Comparison of ENCODE assay signal across 20 mouse cellular contexts in the genomic region with DNA sequence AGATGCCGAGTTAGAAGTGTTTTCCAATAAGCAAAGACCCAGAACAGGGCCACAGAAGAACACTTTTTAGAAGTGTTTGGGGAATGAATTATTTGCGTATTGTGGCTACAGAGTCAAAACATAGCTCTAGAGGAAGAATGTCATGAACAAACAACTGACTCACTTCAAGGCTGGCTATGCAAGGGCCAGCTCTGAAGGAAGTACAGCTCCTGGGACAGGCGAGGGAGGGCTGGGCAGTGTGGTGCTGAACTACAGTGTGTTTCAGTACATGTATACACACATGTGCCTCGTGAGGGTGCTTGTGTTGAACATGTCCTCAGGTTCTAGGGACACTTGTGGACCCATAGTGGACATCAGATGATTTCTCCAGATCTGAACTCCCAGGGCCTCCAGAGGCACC. TPM values are rescaled to one million over a fixed set of nuclear protein-coding genes. Genes with fewer than 3 reads are reported as not detected.
DNase-seq lines count a peak whose midpoint lies in the region; ATAC-seq and TF ChIP-seq lines count a peak whose summit lies in the region.
"Had no signal": no experiment of that assay in that cellular context is flagged by ENCODE, and none has a peak within 500 bp of the region (broad histone marks: within the 10 kb centered on the region; RNA-seq: fewer than 3 reads in every experiment).

No protein-coding gene starts in this region.

- peaks cover 3% of the 10 kb centered on the region; the same call in 1 of the 2 replicates for H3K9me3 ChIP-seq in heart, embryonic 14.5 days (ENCODE audit: control insufficient read depth, low read length)
- no peaks in the 10 kb centered on the region for H3K9me3 ChIP-seq in lung, embryonic 15.5 days
- H3K9me3 ChIP-seq in stomach, postnatal 0 days (ENCODE audit: control insufficient read depth, low read length), result no peaks in the 10 kb centered on the region
- H3K9me3 ChIP-seq in midbrain, postnatal 0 days (ENCODE audit: low read length), result no peaks in the 10 kb centered on the region
- H3K9me3 ChIP-seq: G1E; neural tube, embryonic 12.5 days had no signal

- intact Hi-C loops in heart, postnatal 10 days (cut with DNase I), result no loop called here

- no peak for DNase-seq in heart, postnatal 10 days
- peak; percentile 24 for DNase-seq in urinary bladder, postnatal 14 days (ENCODE audit: low spot score)
- no peak for DNase-seq in urinary bladder, postnatal 25 days (ENCODE audit: low spot score)
- peak; percentile 36 for DNase-seq in stomach, postnatal 0 days (ENCODE audit: low spot score)
- DNase-seq in spleen, postnatal 4 days (ENCODE audit: low spot score in 2 of 2), result no peak
- no peak for DNase-seq in midbrain, postnatal 0 days (ENCODE audit: low spot score)
- DNase-seq: thymus, postnatal 4 days had no signal

- no peak overlapping the region for H3K4me3 ChIP-seq in heart, embryonic 14.5 days (ENCODE audit: control insufficient read depth in 1 of 2, insufficient read depth in 1 of 2, low read depth in 1 of 2, low read length in 2 of 2)
- no peak overlapping the region for H3K4me3 ChIP-seq in lung, embryonic 15.5 days
- no peak overlapping the region for H3K4me3 ChIP-seq in stomach, postnatal 0 days (ENCODE audit: low read depth, low read length)
- no peak overlapping the region for H3K4me3 ChIP-seq in midbrain, postnatal 0 days (ENCODE audit: low read depth, low read length)
- H3K4me3 ChIP-seq: neural tube, embryonic 12.5 days had no signal

- H3K36me3 ChIP-seq in heart, embryonic 14.5 days (ENCODE audit: control insufficient read depth, insufficient read depth, low read length), result no peaks in the 10 kb centered on the region
- H3K36me3 ChIP-seq in lung, embryonic 15.5 days, result no peaks in the 10 kb centered on the region
- H3K36me3 ChIP-seq in stomach, postnatal 0 days (ENCODE audit: control insufficient read depth, insufficient read depth, low read length), result no peaks in the 10 kb centered on the region
- no peaks in the 10 kb centered on the region for H3K36me3 ChIP-seq in midbrain, postnatal 0 days (ENCODE audit: insufficient read depth, low read length)
- H3K36me3 ChIP-seq: G1E; neural tube, embryonic 12.5 days had no signal

- H3K9ac ChIP-seq in heart, embryonic 14.5 days (ENCODE audit: low read length), result no peak overlapping the region
- no peak overlapping the region for H3K9ac ChIP-seq in lung, embryonic 15.5 days
- no peak overlapping the region for H3K9ac ChIP-seq in stomach, postnatal 0 days (ENCODE audit: low read length)
- no peak overlapping the region for H3K9ac ChIP-seq in midbrain, postnatal 0 days (replicated peaks; ENCODE audit: low read length, poor library complexity, severe bottlenecking)
- H3K9ac ChIP-seq: liver, postnatal 0 days; neural tube, embryonic 12.5 days had no signal

- TF ChIP-seq EP300 in stomach, postnatal 0 days (optimal IDR thresholded peaks at IDR 0.05), result no peak

- no peak for ATAC-seq in heart, embryonic 14.5 days (ENCODE audit: insufficient number of reproducible peaks, insufficient read depth, low FRiP score, low read depth)
- no peak for ATAC-seq in lung, embryonic 15.5 days (ENCODE audit: borderline replicate concordance, extremely low read depth, low FRiP score, low TSS enrichment)
- peak; percentile 82 for ATAC-seq in stomach, postnatal 0 days (ENCODE audit: low FRiP score, low TSS enrichment)
- ATAC-seq in midbrain, postnatal 0 days (ENCODE audit: low FRiP score), result no peak
- ATAC-seq: CD4-positive, CD25-positive, alpha-beta regulatory T cell, adult 4 months had no signal

- no peak for TF ChIP-seq CTCF in stomach, postnatal 0 days (IDR thresholded peaks at IDR 0.05; ENCODE audit: low read depth)
- no peak for TF ChIP-seq CTCF in midbrain, postnatal 0 days (IDR thresholded peaks at IDR 0.05)

- H3K27me3 ChIP-seq in heart, embryonic 14.5 days (ENCODE audit: control insufficient read depth, insufficient read depth, low read length), result no peaks in the 10 kb centered on the region
- no peaks in the 10 kb centered on the region for H3K27me3 ChIP-seq in lung, embryonic 15.5 days
- H3K27me3 ChIP-seq in stomach, postnatal 0 days (ENCODE audit: control insufficient read depth, insufficient read depth, low read length), result no peaks in the 10 kb centered on the region
- no peaks in the 10 kb centered on the region for H3K27me3 ChIP-seq in midbrain, postnatal 0 days (ENCODE audit: insufficient read depth, low read length)
- H3K27me3 ChIP-seq: neural tube, embryonic 12.5 days had no signal

- peaks cover 6 to 9% of the 10 kb centered on the region in 2 experiments; a peak in 3 of 4 replicates for H3K4me1 ChIP-seq in heart, embryonic 14.5 days (ENCODE audit: control insufficient read depth in 2 of 2, insufficient read depth in 2 of 2, low read length in 2 of 2)
- peaks cover 11% of the 10 kb centered on the region; the same call in 1 of the 2 replicates for H3K4me1 ChIP-seq in lung, embryonic 15.5 days
- H3K4me1 ChIP-seq in stomach, postnatal 0 days (replicated peaks; ENCODE audit: control insufficient read depth, insufficient read depth), result no peaks in the 10 kb centered on the region
- H3K4me1 ChIP-seq in midbrain, postnatal 0 days (ENCODE audit: insufficient read depth, low read length), result no peaks in the 10 kb centered on the region
- H3K4me1 ChIP-seq: neural tube, embryonic 12.5 days had no signal

- 82% methylated on average over 4 of the region's 4 CpGs for WGBS in heart, embryonic 14.5 days
- WGBS in lung, embryonic 15.5 days, result 78% methylated on average over 4 of the region's 4 CpGs
- 76% methylated on average over 4 of the region's 4 CpGs for WGBS in stomach, postnatal 0 days
- WGBS in midbrain, postnatal 0 days, result 86% methylated on average over 4 of the region's 4 CpGs

- no peak overlapping the region for H3K4me2 ChIP-seq in heart, embryonic 14.5 days (ENCODE audit: low read length)
- no peak overlapping the region for H3K4me2 ChIP-seq in lung, embryonic 15.5 days
- no peak overlapping the region for H3K4me2 ChIP-seq in stomach, postnatal 0 days (replicated peaks; ENCODE audit: low read depth)
- no peak overlapping the region for H3K4me2 ChIP-seq in midbrain, postnatal 0 days (ENCODE audit: low read depth, low read length, poor library complexity, severe bottlenecking)
- H3K4me2 ChIP-seq: neural tube, embryonic 12.5 days had no signal

- peak overlapping the region; percentile 68 to 73 for H3K27ac ChIP-seq in heart, embryonic 14.5 days (replicated peaks in 1 of 2; ENCODE audit: control insufficient read depth in 1 of 2, insufficient read depth in 1 of 2, low read depth in 2 of 2, low read length in 2 of 2)
- H3K27ac ChIP-seq in lung, embryonic 15.5 days, result peak overlapping the region; percentile 4; the same call in 1 of the 2 replicates
- no peak overlapping the region; the same call in 1 of the 2 replicates for H3K27ac ChIP-seq in stomach, postnatal 0 days (replicated peaks)
- no peak overlapping the region for H3K27ac ChIP-seq in midbrain, postnatal 0 days (ENCODE audit: low read depth, low read length)
- H3K27ac ChIP-seq: neural tube, embryonic 12.5 days had no signal

RNA-seq across cellular contexts. Expression of a gene that starts 25.1 kb away (rescaled TPM):
- 0.16 TPM in 1 of 2 replicates, not detected in the other for polyA plus RNA-seq in heart, embryonic 14.5 days (2014; fragmentation: Nextera tagmentation; extraction: Ambion mirVana)
- not detected for total RNA-seq in heart, postnatal 10 days (2021)
- not detected in 2 replicates for polyA plus RNA-seq in lung, embryonic 15.5 days (2015; fragmentation: Nextera tagmentation; extraction: Ambion mirVana)
- 0.07 TPM in 1 of 2 replicates, not detected in the other for polyA plus RNA-seq in stomach, postnatal 0 days (2015; fragmentation: Nextera tagmentation; extraction: Ambion mirVana)
- 0.66 TPM in 1 of 2 replicates, not detected in the other for total RNA-seq in midbrain, postnatal 0 days (2014; rRNA removed)
- polyA plus RNA-seq in midbrain, postnatal 0 days (2015; fragmentation: Nextera tagmentation; extraction: Ambion mirVana), result not detected in 2 replicates
- total RNA-seq: adrenal gland, adult 18-20 months; G1E; gastrocnemius, postnatal 10 days; hematopoietic stem cell, adult 5-6 weeks; layer of hippocampus, postnatal 14 days; left cerebral cortex, postnatal 10 days had no signal
- polyA plus RNA-seq: CD4-positive, CD25-positive, alpha-beta regulatory T cell, adult 4 months; embryonic facial prominence, embryonic 11.5 days; G1E; neural tube, embryonic 12.5 days; spleen, adult 2 months had no signal

RNA-seq across cellular contexts. Expression of a gene that starts 56.3 kb away (rescaled TPM):
- 22.7 and 27.8 TPM in 2 replicates for polyA plus RNA-seq in heart, embryonic 14.5 days (2014; fragmentation: Nextera tagmentation; extraction: Ambion mirVana)
- 10 to 100 TPM; 18.2 to 24.3 TPM for total RNA-seq in heart, postnatal 10 days (2021)
- 6.6 and 7.3 TPM in 2 replicates for polyA plus RNA-seq in lung, embryonic 15.5 days (2015; fragmentation: Nextera tagmentation; extraction: Ambion mirVana)
- 13.8 and 14.4 TPM in 2 replicates for polyA plus RNA-seq in stomach, postnatal 0 days (2015; fragmentation: Nextera tagmentation; extraction: Ambion mirVana)
- 11.7 and 12.7 TPM in 2 replicates for total RNA-seq in midbrain, postnatal 0 days (2014; rRNA removed)
- 7.5 and 7.8 TPM in 2 replicates for polyA plus RNA-seq in midbrain, postnatal 0 days (2015; fragmentation: Nextera tagmentation; extraction: Ambion mirVana)
- total RNA-seq: hematopoietic stem cell, adult 5-6 weeks had no signal
- polyA plus RNA-seq: G1E had no signal

Comparison
In these comparisons a context has a peak if more than half of its experiments do, and no peak if none do; other contexts are left out.
1. DNase-seq: peak in urinary bladder, postnatal 14 days (single experiment) and stomach, postnatal 0 days (single experiment); none in heart, postnatal 10 days (0 of 2), urinary bladder, postnatal 25 days (single experiment), spleen, postnatal 4 days (0 of 2) and midbrain, postnatal 0 days (single experiment).
2. H3K27ac ChIP-seq: peak in heart, embryonic 14.5 days (2 of 2) and lung, embryonic 15.5 days (single experiment); none in stomach, postnatal 0 days (single experiment) and midbrain, postnatal 0 days (single experiment).